Mouse (Mus musculus): ENCODE measurements around the gene Hcn1. TPM values are rescaled to one million over a fixed set of nuclear protein-coding genes. Genes with fewer than 3 reads are reported as not detected.
"Not testable (repeated sequence)": the region's sequence is repeated elsewhere in the genome, so short reads cannot be mapped to it uniquely, and the experiment has no call there.

Hcn1 gene
- polyA plus RNA-seq, 1 experiment from 2014 or later = 0.04 TPM

- Histone ChIP-seq H3K9me3 (ENCODE audit: control insufficient read depth, low read length) (no peaks in the 10 kb centered on the region), H3K9ac (ENCODE audit: low read depth, low read length) (no peak overlapping the region), H3K27ac (ENCODE audit: low read depth, low read length) (no peak overlapping the region), H3K4me1 (replicated peaks; ENCODE audit: control insufficient read depth, insufficient read depth, low read length) (no peaks in the 10 kb centered on the region), H3K4me2 (no peak overlapping the region), H3K27me3 (replicated peaks; ENCODE audit: control insufficient read depth, insufficient read depth, low read length) (no peaks in the 10 kb centered on the region), H3K4me3 (ENCODE audit: low read depth, low read length) (no peak overlapping the region), H3K36me3 (ENCODE audit: control insufficient read depth, insufficient read depth, low read length) (no peaks in the 10 kb centered on the region)
- ATAC-seq (replicated peaks; ENCODE audit: low FRiP score) (no peak), DNase-seq (ENCODE audit: low spot score) (no peak)
- 75% methylated on average over 2 of the region's 2 CpGs for WGBS
Observed at GRCm38 (mm10) chr13:117999767-118000488, 397.8 kb downstream of the Hcn1 start.

- WGBS = 62% methylated on average over 2 of the region's 2 CpGs
Observed at GRCm38 (mm10) chr13:118000538-118000937, 398.4 kb downstream of the Hcn1 start.

GRCm38 (mm10) chr13:118021176-118021575, 419.1 kb downstream of the Hcn1 start:
- DNase-seq (ENCODE audit: low spot score) = no peak
- Histone ChIP-seq H3K4me1 (replicated peaks; ENCODE audit: control insufficient read depth, insufficient read depth, low read length) (no peaks in the 10 kb centered on the region), H3K4me3 (ENCODE audit: low read depth, low read length) (no peak overlapping the region), H3K9me3 (ENCODE audit: control insufficient read depth, low read length) (no peaks in the 10 kb centered on the region), H3K27me3 (replicated peaks; ENCODE audit: control insufficient read depth, insufficient read depth, low read length) (no peaks in the 10 kb centered on the region), H3K4me2 (no peak overlapping the region), H3K36me3 (ENCODE audit: control insufficient read depth, insufficient read depth, low read length) (no peaks in the 10 kb centered on the region), H3K9ac (ENCODE audit: low read depth, low read length) (no peak overlapping the region), H3K27ac (ENCODE audit: low read depth, low read length) (no peak overlapping the region)
- WGBS = 88% methylated on average over 1 of the region's 1 CpGs
- no peak for ATAC-seq (replicated peaks; ENCODE audit: low FRiP score)

More at GRCm38 (mm10) chr13:118000538-118000937, 398.4 kb downstream of the Hcn1 start:
- Histone ChIP-seq H3K27me3 (replicated peaks; ENCODE audit: control insufficient read depth, insufficient read depth, low read length) (no peaks in the 10 kb centered on the region), H3K4me3 (ENCODE audit: low read depth, low read length) (no peak overlapping the region), H3K4me2 (no peak overlapping the region), H3K4me1 (replicated peaks; ENCODE audit: control insufficient read depth, insufficient read depth, low read length) (no peaks in the 10 kb centered on the region), H3K9me3 (ENCODE audit: control insufficient read depth, low read length) (no peaks in the 10 kb centered on the region), H3K36me3 (ENCODE audit: control insufficient read depth, insufficient read depth, low read length) (no peaks in the 10 kb centered on the region), H3K27ac (ENCODE audit: low read depth, low read length) (no peak overlapping the region), H3K9ac (ENCODE audit: low read depth, low read length) (no peak overlapping the region)
- no peak for ATAC-seq (replicated peaks; ENCODE audit: low FRiP score)
- no peak for DNase-seq (ENCODE audit: low spot score)

GRCm38 (mm10) chr13:118022891-118023290, 420.8 kb downstream of the Hcn1 start:
- H3K4me3 ChIP-seq (ENCODE audit: low read depth, low read length); H3K9me3 ChIP-seq (ENCODE audit: control insufficient read depth, low read length); ATAC-seq (replicated peaks; ENCODE audit: low FRiP score); H3K27me3 ChIP-seq (replicated peaks; ENCODE audit: control insufficient read depth, insufficient read depth, low read length); H3K36me3 ChIP-seq (ENCODE audit: control insufficient read depth, insufficient read depth, low read length); DNase-seq (ENCODE audit: low spot score); H3K4me2 ChIP-seq; H3K27ac ChIP-seq (ENCODE audit: low read depth, low read length); H3K9ac ChIP-seq (ENCODE audit: low read depth, low read length); H3K4me1 ChIP-seq (replicated peaks; ENCODE audit: control insufficient read depth, insufficient read depth, low read length): not testable (repeated sequence)

- Histone ChIP-seq H3K4me2 (no peak overlapping the region), H3K27me3 (replicated peaks; ENCODE audit: control insufficient read depth, insufficient read depth, low read length) (no peaks in the 10 kb centered on the region), H3K9me3 (ENCODE audit: control insufficient read depth, low read length) (no peaks in the 10 kb centered on the region), H3K36me3 (ENCODE audit: control insufficient read depth, insufficient read depth, low read length) (no peaks in the 10 kb centered on the region), H3K4me3 (ENCODE audit: low read depth, low read length) (no peak overlapping the region), H3K4me1 (replicated peaks; ENCODE audit: control insufficient read depth, insufficient read depth, low read length) (no peaks in the 10 kb centered on the region), H3K9ac (ENCODE audit: low read depth, low read length) (no peak overlapping the region), H3K27ac (ENCODE audit: low read depth, low read length) (no peak overlapping the region)
- 79% methylated on average over 5 of the region's 5 CpGs for WGBS
- DNase-seq (ENCODE audit: low spot score) (no peak), ATAC-seq (replicated peaks; ENCODE audit: low FRiP score) (no peak)
Observed at GRCm38 (mm10) chr13:118023381-118023780, 421.3 kb downstream of the Hcn1 start.

GRCm38 (mm10) chr13:118026510-118026909, 424.4 kb downstream of the Hcn1 start:
- Histone ChIP-seq H3K4me1 (replicated peaks; ENCODE audit: control insufficient read depth, insufficient read depth, low read length) (no peaks in the 10 kb centered on the region), H3K27me3 (replicated peaks; ENCODE audit: control insufficient read depth, insufficient read depth, low read length) (no peaks in the 10 kb centered on the region), H3K27ac (ENCODE audit: low read depth, low read length) (no peak overlapping the region), H3K9me3 (ENCODE audit: control insufficient read depth, low read length) (no peaks in the 10 kb centered on the region), H3K4me2 (no peak overlapping the region), H3K9ac (ENCODE audit: low read depth, low read length) (no peak overlapping the region), H3K4me3 (ENCODE audit: low read depth, low read length) (no peak overlapping the region), H3K36me3 (ENCODE audit: control insufficient read depth, insufficient read depth, low read length) (no peaks in the 10 kb centered on the region)
- DNase-seq (ENCODE audit: low spot score) = no peak
- no peak for ATAC-seq (replicated peaks; ENCODE audit: low FRiP score)
- 82% methylated on average over 2 of the region's 2 CpGs for WGBS

- DNase-seq (ENCODE audit: low spot score) = no peak
- H3K36me3 ChIP-seq (ENCODE audit: control insufficient read depth, insufficient read depth, low read length) = no peaks in the 10 kb centered on the region
- H3K27ac ChIP-seq (ENCODE audit: low read depth, low read length) = no peak overlapping the region
- H3K9ac ChIP-seq (ENCODE audit: low read depth, low read length) = no peak overlapping the region
- no peaks in the 10 kb centered on the region for H3K4me1 ChIP-seq (replicated peaks; ENCODE audit: control insufficient read depth, insufficient read depth, low read length)
- no peak for ATAC-seq (replicated peaks; ENCODE audit: low FRiP score)
- no peaks in the 10 kb centered on the region for H3K9me3 ChIP-seq (ENCODE audit: control insufficient read depth, low read length)
- H3K4me3 ChIP-seq (ENCODE audit: low read depth, low read length) = no peak overlapping the region
- H3K27me3 ChIP-seq (replicated peaks; ENCODE audit: control insufficient read depth, insufficient read depth, low read length) = no peaks in the 10 kb centered on the region
- 69% methylated on average over 3 of the region's 3 CpGs for WGBS
- no peak overlapping the region for H3K4me2 ChIP-seq
Observed at GRCm38 (mm10) chr13:118027868-118028267, 425.7 kb downstream of the Hcn1 start.

- 64% methylated on average over 4 of the region's 4 CpGs for WGBS
- no peak for ATAC-seq (replicated peaks; ENCODE audit: low FRiP score)
- DNase-seq (ENCODE audit: low spot score) = no peak
Observed at GRCm38 (mm10) chr13:118028662-118029061, 426.5 kb downstream of the Hcn1 start.

GRCm38 (mm10) chr13:118029579-118029978, 427.5 kb downstream of the Hcn1 start:
- ATAC-seq (replicated peaks; ENCODE audit: low FRiP score) (no peak), DNase-seq (ENCODE audit: low spot score) (no peak)
- no peaks in the 10 kb centered on the region for H3K36me3 ChIP-seq (ENCODE audit: control insufficient read depth, insufficient read depth, low read length)
- H3K27me3 ChIP-seq (replicated peaks; ENCODE audit: control insufficient read depth, insufficient read depth, low read length) = no peaks in the 10 kb centered on the region
- no peak overlapping the region for H3K27ac ChIP-seq (ENCODE audit: low read depth, low read length)
- no peak overlapping the region for H3K4me2 ChIP-seq
- H3K4me1 ChIP-seq (replicated peaks; ENCODE audit: control insufficient read depth, insufficient read depth, low read length) = no peaks in the 10 kb centered on the region
- 66% methylated on average over 3 of the region's 3 CpGs for WGBS
- H3K9ac ChIP-seq (ENCODE audit: low read depth, low read length) = no peak overlapping the region
- H3K9me3 ChIP-seq (ENCODE audit: control insufficient read depth, low read length) = no peaks in the 10 kb centered on the region
- H3K4me3 ChIP-seq (ENCODE audit: low read depth, low read length) = no peak overlapping the region

More at GRCm38 (mm10) chr13:118028662-118029061, 426.5 kb downstream of the Hcn1 start:
- no peak overlapping the region for H3K27ac ChIP-seq (ENCODE audit: low read depth, low read length)
- H3K9ac ChIP-seq (ENCODE audit: low read depth, low read length) = no peak overlapping the region
- H3K27me3 ChIP-seq (replicated peaks; ENCODE audit: control insufficient read depth, insufficient read depth, low read length) = no peaks in the 10 kb centered on the region
- H3K4me3 ChIP-seq (ENCODE audit: low read depth, low read length) = no peak overlapping the region
- no peak overlapping the region for H3K4me2 ChIP-seq
- no peaks in the 10 kb centered on the region for H3K9me3 ChIP-seq (ENCODE audit: control insufficient read depth, low read length)
- H3K4me1 ChIP-seq (replicated peaks; ENCODE audit: control insufficient read depth, insufficient read depth, low read length) = no peaks in the 10 kb centered on the region
- H3K36me3 ChIP-seq (ENCODE audit: control insufficient read depth, insufficient read depth, low read length) = no peaks in the 10 kb centered on the region

Data from liver, embryonic 11.5 days (tissue).